Mouse (Mus musculus) E14TG2a.4 (cell line): ENCODE data around the gene Eef2k.
A peak's percentile ranks its signal among the peaks of the same experiment; 100 is the strongest.

Experiments used
- H3K27me3 ChIP-seq: 2 replicates; pipeline ENCODE4 v1.6.1; 2014; ENCODE audit warnings: low read length, control low read depth; ENCODE audit not compliant: insufficient read depth
- H3K36me3 ChIP-seq: 2 replicates; pipeline ENCODE4 v1.6.1; 2014; ENCODE audit warnings: low read length, control low read depth; ENCODE audit not compliant: insufficient read depth
- H3K4me1 ChIP-seq: replicated peaks from 2 replicates; pipeline ENCODE4 v1.6.1; 2014; ENCODE audit warnings: low read depth, low read length, control low read depth
- H3K4me3 ChIP-seq: replicated peaks from 2 replicates; pipeline ENCODE4 v1.5.1; 2014; ENCODE audit warnings: mild to moderate bottlenecking, low read length
- H3K9me3 ChIP-seq: 2 replicates; pipeline ENCODE4 v1.6.1; 2014; ENCODE audit warnings: low read length, control low read depth
- CTCF ChIP-seq: conservative IDR thresholded peaks from 2 replicates; pipeline ENCODE4 v1.5.1; 2014; ENCODE audit warnings: low read length
- NANOG ChIP-seq: IDR thresholded peaks from 2 replicates; pipeline ENCODE4 v1.6.1; 2014; ENCODE audit warnings: borderline replicate concordance, low read length, mixed read lengths
- POU5F1 ChIP-seq: IDR thresholded peaks from 2 replicates; pipeline ENCODE4 v1.6.1; 2014; ENCODE audit warnings: low read length, borderline replicate concordance

The Eef2k gene

GRCm38 (mm10) chr7:120838436-120839160 is 4.0 kb upstream of the Eef2k start:
- Histone ChIP-seq H3K4me3 (no peak overlapping the region), H3K36me3 (no peaks in the 10 kb centered on the region), H3K9me3 (no peaks in the 10 kb centered on the region), H3K4me1 (peaks cover 31% of the 10 kb centered on the region), H3K27me3 (peaks cover 67% of the 10 kb centered on the region)
- TF ChIP-seq CTCF, result no peak
- TF ChIP-seq POU5F1, result no peak
- no peak for TF ChIP-seq NANOG

GRCm38 (mm10) chr7:120839786-120840185 is 2.8 kb upstream of the Eef2k start:
- TF ChIP-seq NANOG, result no peak
- TF ChIP-seq CTCF, result no peak
- no peak for TF ChIP-seq POU5F1
- peaks cover 72% of the 10 kb centered on the region for H3K27me3 ChIP-seq
- no peaks in the 10 kb centered on the region for H3K9me3 ChIP-seq
- no peaks in the 10 kb centered on the region for H3K36me3 ChIP-seq
- H3K4me3 ChIP-seq, result no peak overlapping the region
- H3K4me1 ChIP-seq, result peaks cover 33% of the 10 kb centered on the region

GRCm38 (mm10) chr7:120843037-120843621 is 498 bp downstream of the Eef2k start:
- TF ChIP-seq NANOG (no peak), CTCF (no peak), POU5F1 (no peak)
- H3K9me3 ChIP-seq, result no peaks in the 10 kb centered on the region
- peak overlapping the region; percentile 87 for H3K4me3 ChIP-seq
- H3K27me3 ChIP-seq, result peaks cover 86% of the 10 kb centered on the region
- peaks cover 44% of the 10 kb centered on the region for H3K4me1 ChIP-seq
- peaks cover 15% of the 10 kb centered on the region; the same call in 1 of the 2 replicates for H3K36me3 ChIP-seq

- Histone ChIP-seq H3K36me3 (peaks cover 18% of the 10 kb centered on the region; the same call in 1 of the 2 replicates), H3K9me3 (no peaks in the 10 kb centered on the region), H3K4me1 (peaks cover 44% of the 10 kb centered on the region), H3K27me3 (peaks cover 90% of the 10 kb centered on the region), H3K4me3 (peak overlapping the region; percentile 87)
- TF ChIP-seq POU5F1, result no peak
- TF ChIP-seq CTCF, result no peak
- TF ChIP-seq NANOG, result no peak
Observed at GRCm38 (mm10) chr7:120843852-120844435, 1.3 kb downstream of the Eef2k start.

- Histone ChIP-seq H3K4me1 (peaks cover 44% of the 10 kb centered on the region), H3K9me3 (no peaks in the 10 kb centered on the region), H3K4me3 (peak overlapping the region; percentile 87), H3K36me3 (peaks cover 18% of the 10 kb centered on the region; the same call in 1 of the 2 replicates), H3K27me3 (peaks cover 88% of the 10 kb centered on the region)
- TF ChIP-seq NANOG, result no peak
- TF ChIP-seq CTCF, result no peak
- TF ChIP-seq POU5F1, result no peak
Observed at GRCm38 (mm10) chr7:120844689-120845088, 2.1 kb downstream of the Eef2k start.

GRCm38 (mm10) chr7:120848831-120849512 is 6.3 kb downstream of the Eef2k start:
- H3K36me3 ChIP-seq, result peaks cover 18% of the 10 kb centered on the region; the same call in 1 of the 2 replicates
- no peak overlapping the region for H3K4me3 ChIP-seq
- peaks cover 35% of the 10 kb centered on the region for H3K4me1 ChIP-seq
- peaks cover 83% of the 10 kb centered on the region for H3K27me3 ChIP-seq
- TF ChIP-seq POU5F1 (no peak), NANOG (no peak), CTCF (no peak)
- H3K9me3 ChIP-seq, result no peaks in the 10 kb centered on the region

- Histone ChIP-seq H3K9me3 (no peaks in the 10 kb centered on the region), H3K4me3 (no peak overlapping the region), H3K4me1 (peaks cover 23% of the 10 kb centered on the region), H3K27me3 (peaks cover 75% of the 10 kb centered on the region), H3K36me3 (peaks cover 18% of the 10 kb centered on the region; the same call in 1 of the 2 replicates)
- TF ChIP-seq NANOG (no peak), CTCF (no peak), POU5F1 (no peak)
Observed at GRCm38 (mm10) chr7:120850165-120850564, 7.5 kb downstream of the Eef2k start.

GRCm38 (mm10) chr7:120859854-120860253 is 17.2 kb downstream of the Eef2k start:
- no peak overlapping the region for H3K4me3 ChIP-seq
- no peaks in the 10 kb centered on the region for H3K9me3 ChIP-seq
- H3K36me3 ChIP-seq, result no peaks in the 10 kb centered on the region
- H3K4me1 ChIP-seq, result peaks cover 42% of the 10 kb centered on the region
- TF ChIP-seq NANOG (no peak), CTCF (no peak), POU5F1 (no peak)
- H3K27me3 ChIP-seq, result peaks cover 9% of the 10 kb centered on the region
